Mouse (Mus musculus) c-Kit-positive CD71-positive TER-119-positive erythroid progenitor cells, embryonic 14.5 days (primary cell): Measurements from ENCODE around the gene Plk1.

Experiments used
- DNase-seq: peaks from one replicate; pipeline ENCODE4 v3.0.0-alpha.2; 2013; ENCODE audit warnings: low spot score

The Plk1 gene

DNA sequence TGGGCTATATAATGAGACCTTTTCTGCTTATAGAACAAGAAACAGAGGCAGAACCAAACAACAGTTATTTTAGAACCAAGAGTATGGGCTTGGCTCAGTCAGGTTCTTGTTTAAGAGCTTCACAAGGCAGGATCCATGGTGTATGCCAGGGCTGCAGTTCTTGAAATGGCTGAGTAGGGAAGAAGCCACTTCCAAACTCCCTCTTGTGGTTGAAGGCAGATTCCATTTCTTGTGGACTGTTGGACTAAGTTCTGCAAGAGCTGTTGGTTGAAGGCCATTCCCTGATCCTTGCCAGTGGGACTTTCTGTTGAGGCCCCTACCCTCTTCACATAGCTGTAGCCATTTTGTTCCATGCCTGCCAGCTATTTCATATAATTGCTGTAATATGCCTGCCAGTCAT, 34.7 kb downstream of the Plk1 start:
- no peak for DNase-seq

GRCm38 (mm10) chr7:122196771-122197170, 37.5 kb downstream of the Plk1 start:
- DNase-seq = no peak

DNA sequence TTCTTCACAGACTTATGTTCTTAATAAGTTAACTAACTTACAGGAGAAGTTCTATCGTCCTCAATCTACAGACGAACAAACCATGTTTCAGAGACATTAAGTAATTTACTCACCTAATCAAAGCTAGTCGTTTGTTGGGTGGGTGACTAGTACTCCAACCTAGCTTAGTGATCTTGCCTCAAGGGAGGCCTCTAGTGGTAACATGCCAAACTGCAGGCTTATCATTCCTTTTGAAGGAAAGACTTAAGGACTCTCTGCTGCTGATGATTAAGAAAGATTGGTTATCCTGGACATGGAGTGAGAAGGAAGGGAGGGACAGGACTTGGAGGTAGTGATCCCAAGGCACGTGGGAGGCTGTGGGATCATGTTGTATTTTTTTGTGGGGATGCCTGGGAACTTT, 38.1 kb downstream of the Plk1 start:
- DNase-seq = peak; percentile 74

- DNase-seq = peak; percentile 50
Measured at GRCm38 (mm10) chr7:122199296-122199695, 40.1 kb downstream of the Plk1 start.

GRCm38 (mm10) chr7:122203936-122204335, 44.7 kb downstream of the Plk1 start:
- DNase-seq = no peak

GRCm38 (mm10) chr7:122206121-122206520, 46.9 kb downstream of the Plk1 start:
- DNase-seq = no peak

GRCm38 (mm10) chr7:122208276-122209021, 49.2 kb downstream of the Plk1 start:
- no peak for DNase-seq

DNA sequence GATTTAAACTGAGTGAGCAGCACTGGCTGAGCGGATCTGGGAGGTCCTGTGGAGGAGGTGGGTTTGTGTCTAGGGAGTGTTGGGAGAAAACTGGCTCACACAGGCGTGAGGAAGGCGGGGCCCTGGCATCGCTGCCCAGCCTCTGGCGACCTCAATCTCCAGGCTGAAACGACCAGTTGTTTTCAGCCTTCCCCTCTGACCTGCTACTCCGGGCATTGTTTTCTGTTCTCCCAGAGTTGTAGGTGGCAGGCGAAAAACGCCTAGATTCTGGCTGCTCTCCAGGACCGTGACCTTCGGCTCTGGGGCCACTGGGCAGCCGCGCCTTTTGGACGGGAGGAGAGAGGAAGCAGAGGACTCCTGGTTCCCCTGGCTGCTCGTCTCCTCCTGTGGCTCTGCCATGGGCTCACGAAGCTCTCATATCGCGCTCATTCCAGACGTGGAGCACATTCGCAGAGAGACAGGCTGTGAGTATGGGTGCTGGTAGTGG, 60.1 kb downstream of the Plk1 start, which contains the start of gene Chp2:
Gene Chp2, plus strand, starts transcription at position 182 of the 487 bp plus-strand sequence.
- DNase-seq = no peak
